Mouse (Mus musculus) lung, postnatal 0 days (tissue): ENCODE measurements around the gene Rwdd4a. TPM values are rescaled to one million over a fixed set of nuclear protein-coding genes. Genes with fewer than 3 reads are reported as not detected.
A peak's percentile ranks its signal among the peaks of the same experiment; 100 is the strongest.

ENCODE experiments used
- ATAC-seq: fragments of 200-750 bp; cut with Nextera tagmentation; 2 replicates; pipeline ENCODE4 v1.8.0; 2017; ENCODE audit warnings: moderate library complexity
- DNase-seq: peaks from one replicate; pipeline ENCODE4 v3.0.0-alpha.2; 2016; ENCODE audit warnings: low spot score
- H3K27ac ChIP-seq: fragments of 300-500 bp; sonication (generic); 2 replicates; pipeline ENCODE4 v1.5.1; 2014; ENCODE audit warnings: antibody characterized with exemption, mild to moderate bottlenecking, low read length, mixed read lengths
- H3K27me3 ChIP-seq: fragments of 300-500 bp; sonication (generic); replicated peaks from 2 replicates; pipeline ENCODE4 v1.6.1; 2014; ENCODE audit warnings: low read length, mixed read lengths; ENCODE audit not compliant: insufficient read depth
- H3K36me3 ChIP-seq: fragments of 300-500 bp; sonication (generic); 2 replicates; pipeline ENCODE4 v1.6.1; 2014; ENCODE audit warnings: low read length, mixed read lengths; ENCODE audit not compliant: insufficient read depth
- H3K4me1 ChIP-seq: fragments of 300-500 bp; sonication (generic); 2 replicates; pipeline ENCODE4 v1.6.1; 2014; ENCODE audit warnings: antibody characterized with exemption, low read depth, low read length, mixed read lengths; ENCODE audit not compliant: insufficient read depth
- H3K4me2 ChIP-seq: fragments of 300-500 bp; sonication (generic); replicated peaks from 2 replicates; pipeline ENCODE4 v1.6.1; 2014; ENCODE audit warnings: low read depth, mild to moderate bottlenecking, low read length, moderate library complexity, mixed read lengths
- H3K4me3 ChIP-seq: fragments of 300-500 bp; sonication (generic); 2 replicates; pipeline ENCODE4 v1.5.1; 2014; ENCODE audit warnings: low read depth, low read length
- H3K9ac ChIP-seq: fragments of 300-500 bp; sonication (generic); replicated peaks from 2 replicates; pipeline ENCODE4 v1.6.1; 2014; ENCODE audit warnings: low read depth, mild to moderate bottlenecking
- H3K9me3 ChIP-seq: fragments of 300-500 bp; sonication (generic); 2 replicates; pipeline ENCODE4 v1.6.1; 2016; ENCODE audit warnings: low read length, mixed read lengths
- CTCF ChIP-seq: IDR thresholded peaks from 2 replicates; pipeline ENCODE4 v1.5.1; 2016; ENCODE audit warnings: antibody characterized with exemption, mild to moderate bottlenecking
- EP300 ChIP-seq: IDR thresholded peaks from 2 replicates; pipeline ENCODE4 v1.6.1; 2016; ENCODE audit warnings: antibody characterized with exemption, mild to moderate bottlenecking, control low read depth
- WGBS: fragments of 180-500 bp; shearing (Covaris S2); extraction: QIAGEN DNeasy Blood & Tissue Kit; methylation state at CpG from one replicate; pipeline ENCODE4 v1.1.7; 2014; 5-methylcytosine and 5-hydroxymethylcytosine counted together
- microRNA-seq: library from miRNA; unstranded; fragments of <30 nt; microRNA quantifications from one replicate; pipeline ENCODE4, GENCODE M21; 2016
- polyA plus RNA-seq: library from polyadenylated mRNA; unstranded; fragments of >200 nt; fragmentation: Nextera tagmentation; extraction: Ambion mirVana; gene quantifications from 2 replicates; pipeline ENCODE4 v1.2.1, GENCODE M21; 2015

Gene Rwdd4a
- polyA plus RNA-seq, 1 experiment from 2014 or later, result 31.1 TPM

GRCm38 (mm10) chr8:47568098-47568497, 34.6 kb downstream of the Rwdd4a start:
- TF ChIP-seq EP300 (no peak), CTCF (no peak)
- ATAC-seq (no peak), DNase-seq (no peak)
- Histone ChIP-seq H3K27me3 (no peaks in the 10 kb centered on the region), H3K9me3 (no peaks in the 10 kb centered on the region), H3K4me2 (no peak overlapping the region), H3K27ac (no peak overlapping the region), H3K4me1 (no peaks in the 10 kb centered on the region), H3K36me3 (no peaks in the 10 kb centered on the region), H3K4me3 (no peak overlapping the region), H3K9ac (no peak overlapping the region)
- 46% methylated on average over 5 of the region's 5 CpGs for WGBS

DNA sequence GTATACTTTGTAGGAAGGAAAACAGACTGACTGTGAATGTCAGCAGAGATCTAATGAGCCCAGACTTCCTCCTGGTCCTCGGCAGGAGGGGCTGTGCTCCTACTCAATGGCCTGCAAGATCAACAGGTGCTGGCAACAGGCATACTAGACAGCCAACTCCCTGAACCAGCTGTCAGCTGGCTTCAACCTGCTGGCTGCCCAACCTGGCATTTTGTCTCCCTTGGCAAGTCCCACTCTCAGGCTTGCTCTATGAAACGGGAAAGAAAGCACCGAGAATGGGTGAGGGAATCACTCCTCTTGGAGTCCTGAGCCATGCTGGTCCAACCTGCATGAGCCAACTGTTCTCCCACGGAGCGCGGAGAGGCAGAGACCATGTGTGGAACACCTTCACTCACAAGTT, 36.7 kb downstream of the Rwdd4a start:
- Histone ChIP-seq H3K4me1 (no peaks in the 10 kb centered on the region), H3K9ac (no peak overlapping the region), H3K9me3 (no peaks in the 10 kb centered on the region), H3K36me3 (no peaks in the 10 kb centered on the region), H3K4me2 (no peak overlapping the region), H3K4me3 (no peak overlapping the region), H3K27ac (no peak overlapping the region), H3K27me3 (no peaks in the 10 kb centered on the region)
- WGBS, result 85% methylated on average over 6 of the region's 6 CpGs
- no peak for ATAC-seq
- no peak for DNase-seq
- TF ChIP-seq EP300, result no peak
- TF ChIP-seq CTCF, result no peak

- Histone ChIP-seq H3K4me2 (no peak overlapping the region), H3K9me3 (no peaks in the 10 kb centered on the region), H3K36me3 (no peaks in the 10 kb centered on the region), H3K9ac (no peak overlapping the region), H3K27me3 (no peaks in the 10 kb centered on the region), H3K27ac (no peak overlapping the region), H3K4me1 (no peaks in the 10 kb centered on the region), H3K4me3 (no peak overlapping the region)
- ATAC-seq, result no peak
- 86% methylated on average over 7 of the region's 7 CpGs for WGBS
- DNase-seq, result no peak
- no peak for TF ChIP-seq CTCF
- no peak for TF ChIP-seq EP300
These were observed 40.0 kb downstream of the Rwdd4a start for GRCm38 (mm10) chr8:47573482-47573881.

DNA sequence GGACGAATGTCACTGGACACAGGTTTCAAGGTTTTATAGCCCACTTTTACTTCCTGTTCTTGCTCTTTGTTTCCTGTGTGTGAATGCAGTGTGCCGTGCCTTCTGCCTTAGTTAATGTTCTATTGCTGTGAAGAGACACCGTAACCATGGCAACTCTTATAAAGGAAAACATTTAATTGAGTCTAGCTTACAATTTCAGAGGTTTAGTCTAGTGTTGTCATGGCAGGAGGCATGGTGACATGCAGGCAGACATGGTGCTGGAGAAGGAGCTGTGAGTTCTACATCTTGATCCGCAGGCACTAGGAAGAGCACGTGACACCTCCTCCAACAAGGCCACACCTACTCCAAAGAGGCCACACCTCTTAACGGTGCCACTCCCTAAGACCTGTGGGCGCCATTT, 48.0 kb downstream of the Rwdd4a start:
- H3K27ac ChIP-seq, result no peak overlapping the region
- no peaks in the 10 kb centered on the region for H3K27me3 ChIP-seq
- no peak for DNase-seq
- no peak for TF ChIP-seq CTCF
- TF ChIP-seq EP300, result no peak
- H3K36me3 ChIP-seq, result no peaks in the 10 kb centered on the region
- H3K9me3 ChIP-seq, result no peaks in the 10 kb centered on the region
- H3K4me3 ChIP-seq, result no peak overlapping the region
- H3K9ac ChIP-seq, result no peak overlapping the region
- no peak for ATAC-seq
- no peak overlapping the region for H3K4me2 ChIP-seq
- 78% methylated on average over 7 of the region's 7 CpGs for WGBS
- H3K4me1 ChIP-seq, result no peaks in the 10 kb centered on the region

- no peak overlapping the region for H3K4me3 ChIP-seq
- H3K36me3 ChIP-seq, result no peaks in the 10 kb centered on the region
- ATAC-seq (no peak), DNase-seq (no peak)
- 82% methylated on average over 5 of the region's 5 CpGs for WGBS
- no peaks in the 10 kb centered on the region for H3K4me1 ChIP-seq
- no peak overlapping the region for H3K9ac ChIP-seq
- TF ChIP-seq EP300 (no peak), CTCF (no peak)
- H3K4me2 ChIP-seq, result no peak overlapping the region
- H3K27ac ChIP-seq, result no peak overlapping the region
- H3K27me3 ChIP-seq, result no peaks in the 10 kb centered on the region
- no peaks in the 10 kb centered on the region for H3K9me3 ChIP-seq
These were observed 55.2 kb downstream of the Rwdd4a start for GRCm38 (mm10) chr8:47588616-47589015.

GRCm38 (mm10) chr8:47590400-47590799, 56.9 kb downstream of the Rwdd4a start:
- Histone ChIP-seq H3K9ac (no peak overlapping the region), H3K36me3 (no peaks in the 10 kb centered on the region), H3K4me3 (no peak overlapping the region), H3K27me3 (no peaks in the 10 kb centered on the region), H3K9me3 (no peaks in the 10 kb centered on the region), H3K27ac (no peak overlapping the region), H3K4me2 (no peak overlapping the region), H3K4me1 (no peaks in the 10 kb centered on the region)
- ATAC-seq (no peak), DNase-seq (no peak)
- TF ChIP-seq CTCF, result no peak
- no peak for TF ChIP-seq EP300
- WGBS, result 79% methylated on average over 10 of the region's 10 CpGs

GRCm38 (mm10) chr8:47600664-47601063, 67.2 kb downstream of the Rwdd4a start:
- no peak for ATAC-seq
- no peaks in the 10 kb centered on the region for H3K4me1 ChIP-seq
- DNase-seq, result peak; percentile 9
- H3K4me2 ChIP-seq, result no peak overlapping the region
- 48% methylated on average over 8 of the region's 8 CpGs for WGBS
- H3K36me3 ChIP-seq, result no peaks in the 10 kb centered on the region
- no peak overlapping the region for H3K4me3 ChIP-seq
- H3K9me3 ChIP-seq, result no peaks in the 10 kb centered on the region
- TF ChIP-seq CTCF (no peak), EP300 (no peak)
- H3K27me3 ChIP-seq, result no peaks in the 10 kb centered on the region
- H3K27ac ChIP-seq, result no peak overlapping the region
- H3K9ac ChIP-seq, result no peak overlapping the region

Small RNAs within 50 kb of the gene (microRNA-seq; reads per million reads assigned to microRNA genes)
- not detected for gene Gm27409

Other genes starting within 250 kb of the Rwdd4a start
- gene Stox2, start 87.3 kb upstream of the Rwdd4a start, polyA plus RNA-seq, result 5.8 and 7.4 TPM in 2 replicates
- gene Trappc11, start 194 bp upstream of the Rwdd4a start, polyA plus RNA-seq, result 17.8 and 18.0 TPM in 2 replicates
- 14.8 and 15.5 TPM in 2 replicates for gene Ing2, start 141.9 kb downstream of the Rwdd4a start, polyA plus RNA-seq
- gene Cdkn2aip, start 180.3 kb downstream of the Rwdd4a start, polyA plus RNA-seq, result 22.1 and 23.0 TPM in 2 replicates